Mouse (Mus musculus): ENCODE results near the gene 2210016L21Rik. TPM values are rescaled to one million over a fixed set of nuclear protein-coding genes. Genes with fewer than 3 reads are reported as not detected.

Gene 2210016L21Rik
- total RNA-seq, 2 experiments from 2014 or later = 24.7 to 26.6 TPM

DNA sequence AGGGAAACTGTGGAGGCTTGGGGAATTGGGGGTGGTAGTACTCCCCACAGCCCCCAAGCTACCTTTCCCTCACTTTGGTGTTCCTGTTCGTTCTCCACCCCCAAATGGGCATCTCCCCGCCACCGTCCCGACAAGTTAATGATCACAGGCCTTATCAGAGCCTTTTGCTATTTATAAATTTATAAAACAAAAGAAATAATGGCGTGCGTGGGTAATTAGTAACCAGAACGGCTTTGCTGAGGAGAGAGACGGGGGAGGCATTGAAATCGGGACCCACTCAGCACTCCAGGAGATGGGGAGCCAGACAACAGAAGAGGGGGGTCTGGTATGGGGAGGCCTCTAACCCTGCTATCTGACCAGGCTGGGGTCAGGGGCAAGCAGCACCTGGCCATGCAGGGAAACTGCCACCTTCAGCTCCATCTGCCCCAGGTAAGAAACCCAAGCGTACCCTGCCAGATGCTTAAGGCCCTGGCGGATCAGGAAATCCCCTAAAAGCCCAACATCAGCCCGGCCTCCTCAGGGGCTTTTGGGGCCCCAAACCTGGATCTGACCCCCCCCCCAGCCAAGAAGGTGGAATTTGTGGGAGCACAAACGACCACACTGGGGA lies 27.8 kb downstream of the 2210016L21Rik start:
- intact Hi-C loops (cut with DNase I) = no loop called here
- TF ChIP-seq CTCF (IDR thresholded peaks at IDR 0.05) = no peak
- H3K27ac ChIP-seq = no peak overlapping the region

DNA sequence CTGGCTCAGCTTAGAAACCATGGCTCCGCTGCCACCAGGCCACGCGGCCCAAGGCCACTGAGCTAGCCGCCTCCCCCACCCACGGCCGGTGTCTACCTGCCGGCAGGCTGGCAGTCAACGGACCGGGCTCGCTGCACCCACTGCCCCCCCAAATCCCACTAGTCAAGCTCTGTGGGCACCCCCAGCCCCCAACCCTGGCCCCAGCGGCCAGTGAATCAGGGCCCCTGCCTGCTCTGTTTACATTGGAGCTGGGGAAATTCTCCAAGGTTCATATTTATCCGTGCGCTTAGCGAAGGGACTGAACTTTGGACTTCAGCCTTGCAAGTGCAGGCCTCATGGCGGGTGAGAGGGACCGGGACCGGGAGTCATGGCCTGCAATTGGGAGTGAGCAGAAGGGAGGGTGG lies 28.9 kb downstream of the 2210016L21Rik start, which contains the start of gene Hnf1a:
Gene Hnf1a, minus strand, starts transcription at position 271 of the 404 bp plus-strand sequence.
- intact Hi-C loops (cut with DNase I) = no loop called here
- TF ChIP-seq CTCF (IDR thresholded peaks at IDR 0.05) = no peak
- Histone ChIP-seq H3K4me3 (no peak within 1 kb of the TSS), H3K27ac (no peak within 1 kb of the TSS)
- DNase-seq = no peak

More for the DNA sequence above, 27.8 kb downstream of the 2210016L21Rik start:
- H3K4me3 ChIP-seq = no peak overlapping the region
- no peak for DNase-seq

DNA sequence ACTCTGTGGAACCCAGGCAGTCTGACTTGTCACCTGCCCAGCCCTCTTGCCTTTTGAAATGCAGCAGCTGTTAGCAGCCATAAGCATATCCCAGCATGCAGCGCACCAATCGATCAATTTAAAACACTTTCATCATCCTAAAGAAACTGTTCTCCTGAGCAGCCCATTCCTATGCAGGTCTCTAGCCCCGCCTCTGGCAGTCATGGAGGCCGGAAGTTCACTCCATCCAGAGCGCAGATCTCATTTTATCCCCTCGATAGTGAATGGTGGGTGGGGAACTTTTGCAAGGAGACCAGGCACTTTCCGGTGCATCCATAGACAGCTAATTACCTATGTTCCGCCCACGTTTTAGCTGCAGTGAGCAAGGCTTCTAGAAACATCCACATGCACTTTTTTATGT lies 30.2 kb downstream of the 2210016L21Rik start:
- Histone ChIP-seq H3K27ac (no peak overlapping the region), H3K4me3 (no peak overlapping the region)
- intact Hi-C loops (cut with DNase I) = no loop called here
- TF ChIP-seq CTCF (IDR thresholded peaks at IDR 0.05) = no peak
- DNase-seq = no peak

- TF ChIP-seq CTCF (IDR thresholded peaks at IDR 0.05) = no peak
- intact Hi-C loops (cut with DNase I) = no loop called here
- DNase-seq = no peak
Observed at GRCm38 (mm10) chr5:114973131-114973530, 31.2 kb downstream of the 2210016L21Rik start.

DNA sequence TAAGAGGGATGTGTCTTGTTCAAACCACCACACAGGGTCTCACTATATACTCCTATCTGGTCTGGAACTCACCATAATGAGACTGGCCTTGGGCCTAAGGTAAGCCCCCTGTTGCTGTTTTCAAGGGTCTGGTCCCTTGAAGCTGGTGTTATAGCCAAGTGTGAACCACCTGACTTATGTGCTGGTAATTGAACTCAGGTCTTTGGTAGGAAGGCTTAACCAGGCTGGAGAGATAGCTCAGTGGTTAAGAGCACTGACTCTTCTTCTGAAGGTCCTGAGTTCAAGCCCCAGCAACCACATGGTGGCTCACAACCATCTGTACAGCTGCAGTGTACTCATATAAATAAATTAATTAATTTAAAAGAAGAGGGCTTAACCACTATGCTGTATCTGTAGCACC lies 35.0 kb downstream of the 2210016L21Rik start:
- intact Hi-C loops (cut with DNase I) = loop anchor here (5.0 kb wide), 2 partner anchors 210 to 260 kb away; partner anchors contain the start of gene Pop5
- Histone ChIP-seq H3K4me3 (no peak overlapping the region), H3K27ac (no peak overlapping the region)
- no peak for DNase-seq
- TF ChIP-seq CTCF (IDR thresholded peaks at IDR 0.05) = no peak

More at GRCm38 (mm10) chr5:114973131-114973530, 31.2 kb downstream of the 2210016L21Rik start:
- no peak overlapping the region for H3K4me3 ChIP-seq
- H3K27ac ChIP-seq = no peak overlapping the region

DNA sequence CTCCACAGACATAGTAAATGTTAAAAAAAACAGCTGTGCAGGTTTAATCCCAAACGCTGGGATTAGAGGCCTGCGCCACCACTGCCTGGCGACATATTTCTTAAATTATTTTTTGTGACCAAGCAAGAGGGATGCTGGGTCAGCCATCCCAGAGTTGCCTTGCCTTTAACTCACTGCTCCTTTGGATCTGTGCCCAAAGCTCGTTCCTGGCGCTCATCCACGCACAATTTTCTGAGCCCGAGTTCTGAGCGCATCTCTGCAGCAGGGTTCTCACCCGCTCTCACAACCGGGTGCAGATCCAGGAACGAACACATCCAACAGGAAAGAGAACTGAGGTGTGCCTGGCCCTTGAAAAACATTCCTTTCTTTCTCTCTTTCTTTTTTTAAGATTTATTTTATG lies 36.5 kb downstream of the 2210016L21Rik start:
- intact Hi-C loops (cut with DNase I) = loop anchor here (5.0 kb wide), 2 partner anchors 209 to 259 kb away; partner anchors contain the start of gene Pop5
- peak; percentile 35 for DNase-seq
- Histone ChIP-seq H3K27ac (no peak overlapping the region), H3K4me3 (no peak overlapping the region)
- no peak for TF ChIP-seq CTCF (IDR thresholded peaks at IDR 0.05)

DNA sequence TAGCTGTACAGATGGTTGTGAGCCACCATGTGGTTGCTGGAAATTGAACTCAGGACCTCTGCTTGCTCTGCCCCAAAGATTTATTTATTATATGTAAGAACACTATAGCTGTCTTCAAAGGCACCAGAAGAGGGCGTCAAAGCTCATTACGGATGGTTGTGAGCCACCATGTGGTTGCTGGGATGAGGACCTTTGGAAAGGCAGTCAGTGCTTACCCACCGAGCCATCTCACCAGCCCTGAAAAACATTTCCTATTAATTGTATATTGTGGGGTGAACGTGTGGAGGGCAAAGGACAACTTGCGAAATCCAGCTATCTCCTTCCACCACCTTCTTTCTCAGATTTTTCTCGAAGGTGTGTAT lies 36.9 kb downstream of the 2210016L21Rik start:
- no peak for TF ChIP-seq CTCF (IDR thresholded peaks at IDR 0.05)
- Histone ChIP-seq H3K4me3 (peak overlapping the region; percentile 79), H3K27ac (no peak overlapping the region)
- DNase-seq = no peak
- intact Hi-C loops (cut with DNase I) = loop anchor here (1.0 to 5.0 kb wide), 3 partner anchors 97 to 258 kb away; partner anchors contain the start of gene Pop5

GRCm38 (mm10) chr5:114979250-114980121 lies 37.5 kb downstream of the 2210016L21Rik start:
- no peak; the same call in none of the 2 replicates for TF ChIP-seq CTCF (IDR thresholded peaks at IDR 0.05)
- peak; percentile 69 for DNase-seq
- Histone ChIP-seq H3K27ac (peak overlapping the region; percentile 77), H3K4me3 (peak overlapping the region; percentile 79)
- intact Hi-C loops (cut with DNase I) = loop anchor here (1.0 to 5.0 kb wide), 3 partner anchors 97 to 258 kb away; partner anchors contain the start of gene Pop5

GRCm38 (mm10) chr5:114980122-114980748 lies 38.3 kb downstream of the 2210016L21Rik start:
- Histone ChIP-seq H3K27ac (peak overlapping the region; percentile 77), H3K4me3 (peak overlapping the region; percentile 79)
- peak; percentile 28 for DNase-seq
- TF ChIP-seq CTCF (IDR thresholded peaks at IDR 0.05) = no peak
- intact Hi-C loops (cut with DNase I) = no loop called here

- intact Hi-C loops (cut with DNase I) = no loop called here
- no peak overlapping the region for H3K27ac ChIP-seq
- TF ChIP-seq CTCF (IDR thresholded peaks at IDR 0.05) = no peak
- no peak overlapping the region for H3K4me3 ChIP-seq
- DNase-seq = no peak
Observed at GRCm38 (mm10) chr5:114982001-114982400, 40.0 kb downstream of the 2210016L21Rik start.

GRCm38 (mm10) chr5:114985074-114985473 lies 43.1 kb downstream of the 2210016L21Rik start:
- Histone ChIP-seq H3K27ac (no peak overlapping the region), H3K4me3 (no peak overlapping the region)
- TF ChIP-seq CTCF (IDR thresholded peaks at IDR 0.05) = no peak
- no peak for DNase-seq
- intact Hi-C loops (cut with DNase I) = no loop called here

DNA sequence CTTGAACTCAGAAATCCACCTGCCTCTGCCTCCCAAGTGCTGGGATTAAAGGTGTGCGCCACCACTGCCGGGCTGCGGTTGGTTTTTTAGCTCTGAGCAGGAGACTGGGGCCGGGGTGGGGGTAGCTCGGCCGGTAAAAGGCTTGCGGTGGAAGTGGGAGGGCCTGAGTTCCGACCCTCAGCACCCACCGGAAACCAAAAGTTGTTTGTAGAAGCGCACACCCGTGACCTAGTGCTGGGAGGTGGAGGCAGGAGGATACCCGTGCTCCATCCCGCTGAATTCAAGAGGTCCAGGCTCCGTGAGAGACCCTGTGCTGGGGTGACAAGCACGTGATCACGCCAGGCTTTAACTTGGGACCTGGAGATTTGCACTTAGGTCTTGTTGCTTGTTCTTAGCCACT lies 54.5 kb downstream of the 2210016L21Rik start:
- no peak overlapping the region for H3K4me3 ChIP-seq
- DNase-seq = no peak
- no peak overlapping the region for H3K27ac ChIP-seq
- no peak for TF ChIP-seq CTCF (IDR thresholded peaks at IDR 0.05)
- intact Hi-C loops (cut with DNase I) = no loop called here
